Mouse (Mus musculus) small intestine, adult 2 months (tissue): ENCODE results near the gene Sec62. TPM values are rescaled to one million over a fixed set of nuclear protein-coding genes. Genes with fewer than 3 reads are reported as not detected.

Source experiments
- H3K27ac ChIP-seq: fragments of 200-500 bp; 2 replicates; pipeline ENCODE4 v1.5.1; 2012; ENCODE audit warnings: low read depth, low read length, control low read depth, inconsistent platforms; ENCODE audit not compliant: insufficient read depth
- H3K27me3 ChIP-seq: fragments of 200-500 bp; 2 replicates; pipeline ENCODE4 v1.6.1; 2012; ENCODE audit warnings: mild to moderate bottlenecking, moderate library complexity, low read length, inconsistent platforms; ENCODE audit not compliant: control insufficient read depth, insufficient read depth
- H3K36me3 ChIP-seq: fragments of 200-500 bp; 2 replicates; pipeline ENCODE4 v1.6.1; 2012; ENCODE audit warnings: mild to moderate bottlenecking, low read length, control low read depth, inconsistent platforms; ENCODE audit not compliant: control insufficient read depth, insufficient read depth
- H3K4me1 ChIP-seq: fragments of 200-500 bp; 2 replicates; pipeline ENCODE4 v1.6.1; 2012; ENCODE audit warnings: low read length, inconsistent platforms, mixed read lengths; ENCODE audit not compliant: control insufficient read depth, insufficient read depth, insufficient read length
- H3K4me3 ChIP-seq: fragments of 200-500 bp; 2 replicates; pipeline ENCODE4 v1.5.1; 2012; ENCODE audit warnings: low read depth, mild to moderate bottlenecking, control low read depth, inconsistent platforms, low read length, moderate library complexity
- CTCF ChIP-seq: fragments of 200-500 bp; IDR thresholded peaks from 2 replicates; pipeline ENCODE4 v1.5.1; 2012; ENCODE audit warnings: low read depth, mild to moderate bottlenecking, control low read depth, inconsistent platforms, low read length, moderate library complexity, mixed read lengths; ENCODE audit not compliant: insufficient replicate concordance, insufficient read length; ENCODE audit errors: extremely low read depth
- POLR2A ChIP-seq: fragments of 200-500 bp; IDR thresholded peaks from 2 replicates; pipeline ENCODE4 v1.6.1; 2012; ENCODE audit warnings: low read depth, mild to moderate bottlenecking, control low read depth, inconsistent platforms, low read length, moderate library complexity
- WGBS: fragments of 180-500 bp; shearing (Covaris S2); methylation state at CpG from one replicate; pipeline ENCODE4 v1.1.7; 2018; 5-methylcytosine and 5-hydroxymethylcytosine counted together
- polyA plus RNA-seq: library from polyadenylated mRNA; depleted of rRNA; stranded (reverse); fragments of >200 nt; gene quantifications from 2 replicates; pipeline ENCODE4 v1.2.3, GENCODE M21; 2012; rRNA removed

The Sec62 gene
- polyA plus RNA-seq, 1 experiment: 4.6 TPM

DNA sequence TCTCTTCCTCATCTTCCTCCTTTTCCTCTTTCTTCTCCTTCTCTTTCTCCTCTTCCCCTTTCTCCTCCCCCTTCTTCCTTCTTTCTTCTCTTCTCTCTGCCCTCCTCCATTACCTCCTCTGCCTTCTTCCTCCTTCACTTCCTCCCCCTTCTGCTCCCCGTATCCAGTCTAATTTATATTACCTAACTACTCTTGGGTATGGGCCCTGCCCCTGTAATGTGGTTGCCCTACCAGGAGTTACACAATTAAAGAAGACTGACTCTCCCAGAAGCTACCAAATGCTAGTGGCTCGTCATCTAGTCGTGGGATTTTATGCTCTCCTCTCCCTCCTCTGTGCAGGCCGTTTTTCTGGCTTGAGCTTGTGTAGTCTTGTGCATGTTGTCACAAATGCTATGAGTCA is 68.0 kb downstream of the Sec62 start:
- Histone ChIP-seq H3K27me3 (no peaks in the 10 kb centered on the region), H3K36me3 (no peaks in the 10 kb centered on the region), H3K4me1 (peaks cover 3% of the 10 kb centered on the region; the same call in 1 of the 2 replicates), H3K4me3 (no peak overlapping the region), H3K27ac (no peak overlapping the region)
- no peak for TF ChIP-seq POLR2A
- 65% methylated on average over 4 of the region's 4 CpGs for WGBS

DNA sequence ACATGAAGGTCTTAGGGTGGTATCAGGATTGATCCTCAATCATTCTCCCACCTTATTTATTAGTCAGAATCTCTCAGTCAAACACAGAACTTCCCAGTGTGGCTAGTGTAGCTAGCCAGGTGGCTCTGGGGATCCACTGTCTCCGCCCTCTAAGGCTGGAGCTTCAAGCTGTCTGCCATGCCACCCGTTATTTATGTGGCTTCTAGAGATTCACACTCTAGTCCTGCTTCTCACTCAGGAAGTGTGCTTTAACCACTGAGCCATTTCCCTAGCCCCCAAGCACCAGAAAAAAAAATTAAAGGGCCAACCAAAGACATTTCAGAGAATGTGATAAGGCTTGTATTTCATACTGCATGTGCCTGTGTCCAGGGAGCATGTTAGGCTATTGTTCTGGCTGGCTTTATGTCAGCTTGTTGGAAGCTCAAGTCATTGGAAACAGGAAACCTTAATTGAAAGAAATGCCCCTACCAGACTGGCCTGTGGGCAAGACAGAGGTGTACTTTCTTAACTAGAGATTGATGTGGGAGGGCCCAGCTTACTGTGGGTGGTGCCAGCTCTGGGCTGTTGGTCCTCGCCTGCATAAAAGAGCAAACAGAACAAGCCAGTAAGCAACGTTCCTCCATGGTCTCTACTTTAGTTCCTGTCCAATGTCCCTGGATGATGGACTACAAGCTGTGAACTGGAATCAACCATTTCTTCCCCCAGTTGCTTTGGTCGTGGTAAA is 71.2 kb downstream of the Sec62 start:
- no peak overlapping the region for H3K4me3 ChIP-seq
- peaks cover 3% of the 10 kb centered on the region; the same call in 1 of the 2 replicates for H3K4me1 ChIP-seq
- H3K36me3 ChIP-seq: 0 out of 2 replicates have a peak, but pooled peaks cover 1% of the 10 kb centered on the region
- peak overlapping the region; percentile 41; the same call in 1 of the 2 replicates for H3K27ac ChIP-seq
- 57% methylated on average over 5 of the region's 5 CpGs for WGBS
- TF ChIP-seq CTCF (no peak), POLR2A (no peak)
- no peaks in the 10 kb centered on the region for H3K27me3 ChIP-seq

DNA sequence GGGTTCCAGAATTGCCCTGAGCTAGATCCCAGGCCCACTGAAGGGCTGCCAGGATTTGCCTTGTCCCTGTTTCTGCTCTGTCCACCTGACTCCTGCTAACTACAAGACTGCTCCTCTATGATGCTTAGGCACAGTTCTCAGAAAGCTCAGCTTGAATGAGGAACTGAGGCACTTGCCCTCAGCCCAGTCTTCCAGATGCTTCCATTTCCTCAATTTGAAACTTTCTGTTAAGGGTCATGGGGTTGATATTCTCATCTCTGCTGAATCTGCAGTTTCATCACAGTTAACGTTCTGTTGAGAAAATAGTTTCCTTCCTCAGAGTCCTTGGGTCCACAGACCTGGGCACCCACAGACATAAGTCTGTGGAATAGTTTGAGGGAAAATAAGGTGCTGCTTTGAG is 72.0 kb downstream of the Sec62 start:
- TF ChIP-seq POLR2A (no peak), CTCF (no peak)
- H3K27ac ChIP-seq: peak overlapping the region; percentile 41
- 51% methylated on average over 1 of the region's 1 CpGs for WGBS
- H3K4me1 ChIP-seq: peaks cover 4% of the 10 kb centered on the region; the same call in 1 of the 2 replicates
- 0 out of 2 replicates have a peak, but pooled peaks cover 1% of the 10 kb centered on the region for H3K36me3 ChIP-seq
- H3K27me3 ChIP-seq: no peaks in the 10 kb centered on the region
- no peak overlapping the region for H3K4me3 ChIP-seq

DNA sequence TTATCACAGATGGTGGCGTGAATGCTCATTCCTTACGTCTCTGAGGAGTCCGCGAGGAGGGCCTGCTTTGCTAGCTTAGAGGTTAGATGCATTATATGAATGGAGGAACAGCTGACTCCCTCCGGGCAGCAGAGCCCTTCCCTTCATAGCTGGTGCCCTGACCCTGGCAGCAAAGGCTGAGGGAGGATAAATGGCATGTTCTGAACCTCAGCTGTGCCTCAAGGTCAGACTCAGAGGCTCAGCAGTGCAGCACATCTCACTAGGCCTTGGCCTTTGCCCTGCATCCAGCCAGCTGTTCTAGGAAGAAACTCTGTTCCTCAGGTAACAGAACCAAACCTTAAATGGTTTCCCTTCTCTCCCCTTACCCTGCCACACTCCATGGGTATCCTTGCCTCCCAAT is 75.5 kb downstream of the Sec62 start:
- no peak for TF ChIP-seq POLR2A
- Histone ChIP-seq H3K27ac (no peak overlapping the region), H3K4me3 (no peak overlapping the region), H3K4me1 (peaks cover 11% of the 10 kb centered on the region), H3K36me3 (0 out of 2 replicates have a peak, but pooled peaks cover 1% of the 10 kb centered on the region), H3K27me3 (no peaks in the 10 kb centered on the region)
- 84% methylated on average over 5 of the region's 5 CpGs for WGBS

DNA sequence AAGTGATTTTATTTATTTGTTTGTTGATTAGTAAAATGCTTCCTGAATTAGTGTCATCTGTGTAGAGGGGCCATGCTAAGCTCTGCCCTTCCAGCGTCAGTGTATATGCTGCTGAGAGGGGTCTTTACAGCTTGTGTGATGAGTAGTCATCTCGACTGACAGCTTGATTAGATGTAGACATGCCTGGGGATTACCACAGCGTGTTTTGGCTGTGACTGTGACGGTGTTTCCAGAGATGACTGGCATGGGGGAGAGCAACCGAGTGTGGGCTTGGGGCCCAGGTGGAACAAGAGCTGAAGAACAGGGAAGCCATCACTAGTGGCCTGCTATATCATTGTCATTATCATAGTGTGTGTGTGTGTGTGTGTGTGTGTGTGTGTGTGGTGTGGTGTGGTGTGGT is 76.0 kb downstream of the Sec62 start:
- Histone ChIP-seq H3K27me3 (no peaks in the 10 kb centered on the region), H3K4me1 (peaks cover 9% of the 10 kb centered on the region), H3K36me3 (0 out of 2 replicates have a peak, but pooled peaks cover 1% of the 10 kb centered on the region), H3K27ac (no peak overlapping the region), H3K4me3 (no peak overlapping the region)
- TF ChIP-seq CTCF: no peak
- WGBS: 88% methylated on average over 5 of the region's 5 CpGs

DNA sequence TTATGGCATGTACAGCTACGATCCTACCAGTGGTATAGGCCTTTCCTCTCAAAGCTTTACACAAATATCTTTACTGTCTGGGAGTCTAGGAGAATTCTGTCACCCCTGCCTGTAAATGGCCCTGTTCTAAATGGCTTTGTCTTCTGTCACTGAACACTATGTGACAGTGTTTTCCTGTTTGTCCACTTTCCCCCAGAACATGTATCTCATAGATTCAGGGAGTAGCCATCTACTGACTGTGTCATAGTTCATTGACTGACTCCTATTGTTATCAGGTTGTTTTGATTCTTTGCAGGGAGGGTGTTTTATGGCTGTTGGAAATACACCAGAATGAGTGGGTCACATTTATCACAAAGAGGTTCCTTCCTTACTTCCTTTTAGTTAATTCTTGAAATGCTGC is 77.3 kb downstream of the Sec62 start:
- TF ChIP-seq CTCF: no peak
- TF ChIP-seq POLR2A: no peak
- H3K36me3 ChIP-seq: 0 out of 2 replicates have a peak, but pooled peaks cover 1% of the 10 kb centered on the region
- H3K27me3 ChIP-seq: no peaks in the 10 kb centered on the region

More for the DNA sequence above, 77.3 kb downstream of the Sec62 start:
- Histone ChIP-seq H3K4me1 (peaks cover 8% of the 10 kb centered on the region), H3K27ac (no peak overlapping the region), H3K4me3 (no peak overlapping the region)
- 86% methylated on average over 1 of the region's 1 CpGs for WGBS

Other genes with a start within 250 kb of the Sec62 start
- 2.6 and 2.8 TPM in 2 replicates for gene Mecom, start 244.9 kb upstream of the Sec62 start, polyA plus RNA-seq
- not detected in 2 replicates for gene Actrt3, start 192.9 kb upstream of the Sec62 start, polyA plus RNA-seq
- gene Mynn, start 190.8 kb upstream of the Sec62 start, polyA plus RNA-seq: 2.1 and 4.3 TPM in 2 replicates
- gene Lrriq4, start 148.4 kb upstream of the Sec62 start, polyA plus RNA-seq: not detected in 2 replicates
- not detected in 2 replicates for gene Lrrc34, start 145.0 kb upstream of the Sec62 start, polyA plus RNA-seq
- 1.7 and 4.0 TPM in 2 replicates for gene Lrrc31, start 93.0 kb upstream of the Sec62 start, polyA plus RNA-seq
- gene Samd7, start 46.6 kb upstream of the Sec62 start, polyA plus RNA-seq: not detected in 2 replicates
- gene Gpr160, start 63.1 kb downstream of the Sec62 start, polyA plus RNA-seq: 19.1 and 35.8 TPM in 2 replicates
- 13.0 and 21.8 TPM in 2 replicates for gene Phc3, start 176.5 kb downstream of the Sec62 start, polyA plus RNA-seq
- gene Prkci, start 202.9 kb downstream of the Sec62 start, polyA plus RNA-seq: 4.9 and 7.0 TPM in 2 replicates